Mouse (Mus musculus) thymus, adult 2 months (tissue): Measurements from ENCODE around the gene Ubtd2. TPM values are rescaled to one million over a fixed set of nuclear protein-coding genes. Genes with fewer than 3 reads are reported as not detected.

Experiments
- DNase-seq: peaks from one replicate; pipeline ENCODE4 v3.0.0; 2021
- H3K27ac ChIP-seq: fragments of 200-500 bp; 2 replicates; pipeline ENCODE4 v1.5.1; 2012; ENCODE audit warnings: low read length, control low read depth; ENCODE audit not compliant: control insufficient read depth, insufficient read depth
- H3K27me3 ChIP-seq: fragments of 200-500 bp; 2 replicates; pipeline ENCODE4 v1.6.1; 2012; ENCODE audit warnings: mild to moderate bottlenecking, low read length, moderate library complexity, mixed read lengths; ENCODE audit not compliant: control insufficient read depth, insufficient read depth
- H3K36me3 ChIP-seq: fragments of 200-500 bp; 2 replicates; pipeline ENCODE4 v1.6.1; 2012; ENCODE audit warnings: mild to moderate bottlenecking, low read length, moderate library complexity; ENCODE audit not compliant: control insufficient read depth, insufficient read depth
- H3K4me1 ChIP-seq: fragments of 200-500 bp; replicated peaks from 2 replicates; pipeline ENCODE4 v1.6.1; 2012; ENCODE audit warnings: low read length; ENCODE audit not compliant: control insufficient read depth, insufficient read depth
- H3K4me3 ChIP-seq: fragments of 200-500 bp; 2 replicates; pipeline ENCODE4 v1.5.1; 2012; ENCODE audit warnings: mild to moderate bottlenecking, low read length, control low read depth, moderate library complexity; ENCODE audit not compliant: control insufficient read depth, insufficient read depth
- CTCF ChIP-seq: fragments of 200-500 bp; IDR thresholded peaks from 2 replicates; pipeline ENCODE4 v1.5.1; 2012; ENCODE audit warnings: mild to moderate bottlenecking, control low read depth, low read length, moderate library complexity, borderline replicate concordance; ENCODE audit not compliant: control insufficient read depth, poor library complexity, insufficient read depth; ENCODE audit errors: extremely low read depth
- POLR2A ChIP-seq: fragments of 200-500 bp; IDR thresholded peaks from 2 replicates; pipeline ENCODE4 v1.6.1; 2012; ENCODE audit warnings: mild to moderate bottlenecking, low read length, control low read depth, moderate library complexity; ENCODE audit not compliant: control insufficient read depth, poor library complexity, insufficient read depth; ENCODE audit errors: extremely low read depth
- whole genome bisulfite sequencing: fragments of 180-500 bp; shearing (Covaris S2); methylation state at CpG from one replicate; pipeline ENCODE4 v1.1.7; 2018; 5-methylcytosine and 5-hydroxymethylcytosine counted together
- polyA plus RNA-seq: library from polyadenylated mRNA; depleted of rRNA; stranded (reverse); fragments of >200 nt; gene quantifications from 2 replicates; pipeline ENCODE4 v1.2.3, GENCODE M21; 2012

The Ubtd2 gene
- polyA plus RNA-seq, 1 experiment, result 9.1 TPM

DNA sequence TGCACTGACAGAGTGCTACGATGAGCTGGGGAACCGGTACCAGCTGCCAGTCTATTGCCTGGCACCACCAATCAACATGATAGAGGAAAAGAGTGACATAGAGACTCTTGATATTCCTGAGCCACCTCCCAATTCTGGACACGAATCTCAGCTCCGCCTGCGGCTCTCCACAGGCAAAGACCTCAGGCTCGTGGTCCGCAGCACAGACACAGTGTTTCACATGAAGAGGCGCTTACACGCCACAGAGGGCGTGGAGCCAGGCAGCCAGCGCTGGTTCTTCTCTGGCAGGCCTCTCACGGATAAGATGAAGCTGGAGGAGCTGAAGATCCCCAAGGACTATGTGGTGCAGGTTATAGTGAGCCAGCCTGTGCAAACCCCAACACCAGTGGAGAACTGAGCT, 60.9 kb downstream of the Ubtd2 start:
- no peaks in the 10 kb centered on the region for H3K36me3 ChIP-seq
- H3K4me3 ChIP-seq, result no peak overlapping the region
- H3K4me1 ChIP-seq, result no peaks in the 10 kb centered on the region
- H3K27ac ChIP-seq, result no peak overlapping the region
- H3K27me3 ChIP-seq, result no peaks in the 10 kb centered on the region
- TF ChIP-seq POLR2A, result no peak
- TF ChIP-seq CTCF, result no peak
- no peak for DNase-seq
- WGBS, result 96% methylated on average over 12 of the region's 12 CpGs

DNA sequence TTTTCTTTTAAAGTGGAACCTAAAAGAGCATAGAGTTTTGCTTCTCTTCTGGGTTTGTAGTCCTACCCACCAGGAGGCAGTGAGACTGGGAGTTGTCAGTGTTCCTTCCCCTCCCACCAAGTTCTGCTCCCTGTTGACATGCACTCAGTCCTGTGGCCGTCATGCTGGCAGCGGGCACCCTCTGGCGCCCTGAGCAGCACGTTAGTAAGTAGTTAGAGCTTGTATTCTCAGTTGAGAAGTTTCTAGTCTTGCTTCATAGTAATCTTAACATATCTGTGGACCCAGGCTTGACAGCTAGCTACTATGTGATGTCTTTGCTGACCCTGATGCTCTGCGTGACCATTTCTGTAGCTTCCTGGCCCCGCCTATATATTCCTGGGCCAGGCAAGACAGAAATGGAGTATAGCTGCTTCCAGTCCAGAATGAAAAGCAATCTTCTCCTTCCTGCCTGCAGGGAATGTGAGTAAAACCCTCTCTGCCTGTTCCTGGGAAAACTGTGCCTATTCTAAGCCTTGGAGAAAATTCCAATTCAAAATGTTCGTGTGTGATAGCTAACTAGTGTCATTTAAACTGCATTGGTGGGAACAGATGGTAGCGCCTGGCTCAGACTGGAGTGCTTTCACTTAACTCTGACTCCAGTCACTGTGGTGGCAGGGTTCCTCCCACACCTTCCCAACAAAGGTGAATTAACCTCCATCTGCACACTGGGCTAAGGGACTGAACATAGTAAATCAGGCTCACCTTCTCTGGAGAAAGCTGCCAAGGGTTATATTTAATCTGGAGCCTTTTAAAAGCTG, 61.9 kb downstream of the Ubtd2 start:
- no peaks in the 10 kb centered on the region for H3K27me3 ChIP-seq
- DNase-seq, result no peak
- H3K27ac ChIP-seq, result no peak overlapping the region
- H3K4me3 ChIP-seq, result no peak overlapping the region
- H3K4me1 ChIP-seq, result no peaks in the 10 kb centered on the region
- TF ChIP-seq CTCF (no peak), POLR2A (no peak)
- no peaks in the 10 kb centered on the region for H3K36me3 ChIP-seq
- 95% methylated on average over 8 of the region's 8 CpGs for WGBS

DNA sequence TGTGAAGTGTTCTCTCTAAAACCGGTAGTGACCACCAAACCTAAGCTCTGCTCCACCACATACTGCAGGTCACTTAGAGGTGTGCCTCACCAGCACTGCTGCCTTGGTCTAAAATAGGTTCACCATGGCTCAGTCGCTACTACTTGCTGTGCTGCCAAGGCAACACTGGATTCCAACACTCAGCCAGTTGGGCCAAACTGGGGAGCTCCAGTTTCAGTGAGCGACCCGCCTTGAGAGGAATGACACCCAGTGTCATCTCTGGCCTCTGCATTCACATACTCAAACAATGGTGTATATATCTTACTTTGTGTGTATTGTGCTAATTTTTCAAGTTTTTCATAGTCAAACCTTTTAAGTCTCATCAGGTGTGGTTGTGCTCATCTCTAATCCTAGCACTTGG, 63.6 kb downstream of the Ubtd2 start:
- Histone ChIP-seq H3K4me3 (no peak overlapping the region), H3K36me3 (no peaks in the 10 kb centered on the region)
- WGBS, result 97% methylated on average over 4 of the region's 4 CpGs

DNA sequence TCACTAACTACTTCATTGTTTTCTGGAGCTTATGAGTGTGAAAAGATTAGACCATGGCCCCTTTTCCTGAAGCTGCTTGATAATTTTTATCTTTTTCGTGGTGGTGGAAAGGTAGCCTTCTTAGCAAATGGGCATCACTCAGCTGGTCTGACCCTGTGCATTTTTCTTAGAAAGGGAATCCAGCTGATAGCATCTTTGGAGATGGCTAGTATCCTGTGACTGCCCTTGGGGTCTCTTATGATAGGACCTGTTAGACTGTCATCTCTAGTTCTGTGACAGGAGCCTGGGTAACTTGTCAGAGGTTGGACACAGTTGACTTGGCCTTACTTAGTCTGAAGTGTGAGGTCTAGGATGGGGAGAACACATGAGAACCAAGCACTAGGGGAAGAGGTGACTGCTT, 64.2 kb downstream of the Ubtd2 start:
- 92% methylated on average over 1 of the region's 1 CpGs for WGBS
- Histone ChIP-seq H3K4me3 (no peak overlapping the region), H3K27me3 (no peaks in the 10 kb centered on the region), H3K4me1 (no peaks in the 10 kb centered on the region), H3K36me3 (no peaks in the 10 kb centered on the region), H3K27ac (no peak overlapping the region)
- DNase-seq, result no peak
- TF ChIP-seq CTCF (no peak), POLR2A (no peak)

More for the DNA sequence above, 63.6 kb downstream of the Ubtd2 start:
- Histone ChIP-seq H3K27ac (no peak overlapping the region), H3K27me3 (no peaks in the 10 kb centered on the region), H3K4me1 (no peaks in the 10 kb centered on the region)
- DNase-seq, result no peak
- TF ChIP-seq CTCF, result no peak
- TF ChIP-seq POLR2A, result no peak

DNA sequence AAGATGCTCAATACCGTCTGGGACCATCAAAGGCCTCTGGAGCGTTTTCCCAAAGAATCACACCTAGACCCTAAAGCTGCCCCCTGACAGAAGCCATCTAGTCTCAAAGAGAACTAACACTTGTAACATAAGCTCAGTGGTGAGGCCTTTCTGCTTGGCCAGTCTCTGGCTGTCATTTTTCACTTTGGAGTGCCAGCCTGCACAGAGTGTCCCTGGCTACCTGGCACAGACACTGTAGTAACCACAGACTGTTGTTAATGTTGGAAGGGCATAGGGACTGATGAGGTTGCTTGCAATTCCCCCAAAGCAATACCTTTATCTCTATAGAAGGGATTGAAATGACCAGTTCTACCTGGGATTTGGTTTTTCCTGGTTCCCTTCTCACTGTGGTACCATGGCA, 66.1 kb downstream of the Ubtd2 start:
- no peaks in the 10 kb centered on the region for H3K27me3 ChIP-seq
- no peak for DNase-seq
- TF ChIP-seq POLR2A, result no peak
- no peak for TF ChIP-seq CTCF
- 95% methylated on average over 2 of the region's 2 CpGs for WGBS
- H3K4me3 ChIP-seq, result no peak overlapping the region
- no peaks in the 10 kb centered on the region for H3K36me3 ChIP-seq
- no peaks in the 10 kb centered on the region for H3K4me1 ChIP-seq
- H3K27ac ChIP-seq, result no peak overlapping the region

DNA sequence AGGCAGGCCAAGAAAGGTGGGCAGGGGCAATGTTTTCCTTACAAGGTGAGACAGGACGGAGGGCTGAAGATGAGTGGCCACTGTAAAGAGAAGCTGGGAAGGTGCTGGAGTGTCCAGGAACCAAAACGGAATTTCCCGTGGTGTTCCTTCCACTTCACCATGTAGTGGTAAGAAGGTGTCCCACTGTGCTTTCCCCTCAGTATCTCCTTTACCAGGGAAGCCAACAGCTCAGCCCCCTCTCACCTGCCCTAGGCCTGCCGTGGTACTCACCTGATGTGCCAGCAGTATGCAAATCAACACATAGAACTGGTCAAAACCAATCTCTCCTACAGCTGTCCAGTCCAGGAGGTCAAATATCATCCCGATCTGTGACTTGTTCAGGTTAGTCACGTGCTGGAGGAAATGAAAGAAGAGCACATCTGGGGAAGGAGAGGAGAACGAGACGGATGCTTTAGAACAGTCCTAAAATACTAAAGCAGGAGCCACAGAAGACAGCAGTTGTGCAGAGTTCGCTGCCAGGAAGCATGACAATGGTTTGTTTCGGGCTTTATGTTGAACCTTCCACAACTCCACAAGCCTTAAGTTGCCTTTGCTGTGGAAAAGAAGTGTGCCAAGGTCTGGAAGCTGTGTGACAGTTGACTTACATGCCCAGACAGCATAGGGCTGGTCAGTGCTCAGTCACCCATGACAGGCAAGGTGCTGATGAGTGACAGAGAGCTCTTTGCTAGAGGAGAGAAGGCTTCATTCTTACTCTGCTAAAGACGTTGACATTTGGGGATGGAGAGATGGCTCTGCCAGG, 69.2 kb downstream of the Ubtd2 start:
- no peak overlapping the region for H3K4me3 ChIP-seq
- DNase-seq, result no peak
- H3K36me3 ChIP-seq, result no peaks in the 10 kb centered on the region
- H3K27ac ChIP-seq, result no peak overlapping the region
- WGBS, result 92% methylated on average over 11 of the region's 11 CpGs
- no peaks in the 10 kb centered on the region for H3K27me3 ChIP-seq
- TF ChIP-seq POLR2A (no peak), CTCF (no peak)
- H3K4me1 ChIP-seq, result no peaks in the 10 kb centered on the region
